ENCODE assay signal across 16 mouse cellular contexts in the genomic region with DNA sequence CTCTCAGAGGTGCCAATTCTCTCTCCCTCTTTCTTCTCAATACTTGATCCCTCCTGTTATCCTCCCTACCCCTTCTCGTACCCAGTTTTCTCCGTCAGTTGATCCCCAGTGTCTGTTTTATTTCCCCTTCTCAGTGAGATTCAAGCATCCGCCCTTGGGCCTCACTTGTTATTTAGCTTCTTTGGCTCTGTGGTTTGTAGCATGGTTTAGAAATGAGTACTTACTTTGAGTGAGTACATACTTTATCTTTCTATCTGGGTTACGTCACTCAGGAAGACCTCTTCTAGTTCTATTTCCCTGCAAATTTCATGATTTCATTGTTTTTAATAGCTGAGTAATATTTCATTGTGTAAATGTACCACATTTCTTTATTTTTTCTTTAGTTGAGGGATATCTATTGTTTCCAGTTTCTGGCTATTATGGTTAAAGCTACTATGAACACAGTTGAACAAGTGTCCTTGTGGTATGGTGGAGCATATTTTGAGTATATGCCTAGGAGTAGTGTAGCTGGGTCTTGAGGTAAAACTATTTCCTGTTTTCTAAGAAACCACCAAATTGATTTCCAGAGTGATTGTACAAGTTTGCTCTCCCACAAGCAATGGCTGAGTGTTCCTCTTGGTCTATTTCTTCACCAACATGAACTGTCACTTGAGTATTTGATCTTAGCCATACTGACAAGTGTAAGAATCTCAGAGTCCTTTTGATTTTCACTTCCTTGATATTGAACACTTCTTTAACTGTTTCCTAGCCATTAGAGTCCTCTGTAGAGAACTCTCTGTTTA. TPM values are rescaled to one million over a fixed set of nuclear protein-coding genes. Genes with fewer than 3 reads are reported as not detected.
A peak's percentile ranks its signal among the peaks of the same experiment; 100 is the strongest.
DNase-seq lines count a peak whose midpoint lies in the region; ATAC-seq lines count a peak whose summit lies in the region.
"Had no signal": no experiment of that assay in that cellular context is flagged by ENCODE, and none has a peak within 500 bp of the region (broad histone marks: within the 10 kb centered on the region; RNA-seq: fewer than 3 reads in every experiment).

No protein-coding gene starts in this region.

- 78% methylated on average over 4 of the region's 4 CpGs for WGBS in liver, embryonic 11.5 days
- 94% methylated on average over 4 of the region's 4 CpGs for WGBS in midbrain, embryonic 11.5 days

- H3K9ac ChIP-seq in liver, embryonic 11.5 days (ENCODE audit: low read depth, low read length): no peak overlapping the region
- H3K9ac ChIP-seq in midbrain, embryonic 11.5 days (ENCODE audit: low read length): no peak overlapping the region
- H3K9ac ChIP-seq: forebrain, embryonic 13.5 days; heart, embryonic 12.5 days; midbrain, embryonic 12.5 days had no signal

- ATAC-seq in CD4-positive, CD25-positive, alpha-beta regulatory T cell, adult 4 months: peak; percentile 91
- ATAC-seq in granulocyte monocyte progenitor cell, adult 5-6 weeks (replicated peaks; ENCODE audit: poor library complexity, severe bottlenecking): peak; percentile 95
- ATAC-seq in liver, embryonic 11.5 days (replicated peaks; ENCODE audit: low FRiP score): no peak
- no peak for ATAC-seq in midbrain, embryonic 11.5 days (ENCODE audit: low FRiP score)
- ATAC-seq: forebrain, embryonic 13.5 days had no signal

- peak; percentile 88 for DNase-seq in CD4-positive helper T cell, adult 2 months (ENCODE audit: low read depth, low spot score)
- peak; percentile 34 to 46 for DNase-seq in natural killer cell, adult 2 months (ENCODE audit: low spot score in 2 of 2)
- DNase-seq in liver, embryonic 11.5 days (ENCODE audit: low spot score): no peak
- no peak for DNase-seq in midbrain, embryonic 11.5 days (ENCODE audit: low spot score, missing footprints)
- no peak for DNase-seq in cerebellum, adult 8-10 months
- DNase-seq: cerebellum, postnatal 25 days; left cerebral cortex, postnatal 4 days; lung, adult 2 months; lung, postnatal 36 days; right cerebral cortex, adult 18-20 months had no signal

- no peak overlapping the region for H3K27ac ChIP-seq in liver, embryonic 11.5 days (ENCODE audit: low read depth, low read length)
- H3K27ac ChIP-seq in midbrain, embryonic 11.5 days (ENCODE audit: low read depth, low read length): no peak overlapping the region
- H3K27ac ChIP-seq: forebrain, embryonic 13.5 days; hindbrain, embryonic 10.5 days; midbrain, embryonic 12.5 days had no signal

- H3K4me1 ChIP-seq in liver, embryonic 11.5 days (replicated peaks; ENCODE audit: control insufficient read depth, insufficient read depth, low read length): no peaks in the 10 kb centered on the region
- H3K4me1 ChIP-seq in midbrain, embryonic 11.5 days (ENCODE audit: control insufficient read depth, insufficient read depth, low read length): no peaks in the 10 kb centered on the region
- H3K4me1 ChIP-seq: forebrain, embryonic 13.5 days; heart, embryonic 12.5 days; hindbrain, embryonic 10.5 days; midbrain, embryonic 12.5 days had no signal

- H3K9me3 ChIP-seq in liver, embryonic 11.5 days (ENCODE audit: control insufficient read depth, low read length): no peaks in the 10 kb centered on the region
- H3K9me3 ChIP-seq in midbrain, embryonic 11.5 days (ENCODE audit: control insufficient read depth, low read length): no peaks in the 10 kb centered on the region
- H3K9me3 ChIP-seq: forebrain, embryonic 13.5 days; heart, embryonic 12.5 days; hindbrain, embryonic 10.5 days; midbrain, embryonic 12.5 days had no signal

- H3K4me3 ChIP-seq in liver, embryonic 11.5 days (ENCODE audit: low read depth, low read length): no peak overlapping the region
- H3K4me3 ChIP-seq in midbrain, embryonic 11.5 days (ENCODE audit: low read depth, low read length): no peak overlapping the region
- H3K4me3 ChIP-seq: forebrain, embryonic 13.5 days; heart, embryonic 12.5 days; hindbrain, embryonic 10.5 days; midbrain, embryonic 12.5 days had no signal

- H3K27me3 ChIP-seq in liver, embryonic 11.5 days (replicated peaks; ENCODE audit: control insufficient read depth, insufficient read depth, low read length): no peaks in the 10 kb centered on the region
- no peaks in the 10 kb centered on the region for H3K27me3 ChIP-seq in midbrain, embryonic 11.5 days (ENCODE audit: control insufficient read depth, insufficient read depth, low read length)
- H3K27me3 ChIP-seq: forebrain, embryonic 13.5 days; heart, embryonic 12.5 days; midbrain, embryonic 12.5 days had no signal

- no peak overlapping the region for H3K4me2 ChIP-seq in liver, embryonic 11.5 days
- H3K4me2 ChIP-seq in midbrain, embryonic 11.5 days: no peak overlapping the region
- H3K4me2 ChIP-seq: forebrain, embryonic 13.5 days; heart, embryonic 12.5 days; midbrain, embryonic 12.5 days had no signal

- H3K36me3 ChIP-seq in liver, embryonic 11.5 days (ENCODE audit: control insufficient read depth, insufficient read depth, low read length): no peaks in the 10 kb centered on the region
- peaks cover 6% of the 10 kb centered on the region; the same call in 1 of the 2 replicates for H3K36me3 ChIP-seq in midbrain, embryonic 11.5 days (ENCODE audit: control insufficient read depth, insufficient read depth, low read length)

RNA-seq across cellular contexts. Expression of gene Eri2, which starts 42.3 kb away (rescaled TPM):
- polyA plus RNA-seq in CD4-positive, CD25-positive, alpha-beta regulatory T cell, adult 4 months (2017; shearing (Covaris generic)): 10 to 100 TPM; 10.5 to 10.9 TPM
- 7.7 and 12.2 TPM in 2 replicates for total RNA-seq in granulocyte monocyte progenitor cell, adult 5-6 weeks (2014; fragmentation: Nextera tagmentation)
- total RNA-seq in granulocyte monocyte progenitor cell, adult 5-6 weeks (2017): 15.0 and 16.5 TPM in 2 replicates
- polyA plus RNA-seq in liver, embryonic 11.5 days (2014; fragmentation: Nextera tagmentation; extraction: Ambion mirVana): 22.6 and 24.5 TPM in 2 replicates
- polyA plus RNA-seq in midbrain, embryonic 11.5 days (2014; fragmentation: Nextera tagmentation; extraction: Ambion mirVana): 42.6 and 45.9 TPM in 2 replicates

RNA-seq across cellular contexts. Expression of gene Rexo5, which starts 42.4 kb away (rescaled TPM):
- polyA plus RNA-seq in CD4-positive, CD25-positive, alpha-beta regulatory T cell, adult 4 months (2017; shearing (Covaris generic)): 10 to 100 TPM; 46.4 to 47.2 TPM
- 7.8 and 20.6 TPM in 2 replicates for total RNA-seq in granulocyte monocyte progenitor cell, adult 5-6 weeks (2014; fragmentation: Nextera tagmentation)
- total RNA-seq in granulocyte monocyte progenitor cell, adult 5-6 weeks (2017): 33.2 and 52.4 TPM in 2 replicates
- polyA plus RNA-seq in liver, embryonic 11.5 days (2014; fragmentation: Nextera tagmentation; extraction: Ambion mirVana): 16.3 and 19.2 TPM in 2 replicates
- 21.0 and 25.2 TPM in 2 replicates for polyA plus RNA-seq in midbrain, embryonic 11.5 days (2014; fragmentation: Nextera tagmentation; extraction: Ambion mirVana)

RNA-seq across cellular contexts. Expression of gene Lyrm1, which starts 59.5 kb away (rescaled TPM):
- 10 to 100 TPM; 17.3 to 25.6 TPM for polyA plus RNA-seq in CD4-positive, CD25-positive, alpha-beta regulatory T cell, adult 4 months (2017; shearing (Covaris generic))
- total RNA-seq in granulocyte monocyte progenitor cell, adult 5-6 weeks (2014; fragmentation: Nextera tagmentation): 6.2 and 19.4 TPM in 2 replicates
- 3.8 and 5.0 TPM in 2 replicates for total RNA-seq in granulocyte monocyte progenitor cell, adult 5-6 weeks (2017)
- polyA plus RNA-seq in liver, embryonic 11.5 days (2014; fragmentation: Nextera tagmentation; extraction: Ambion mirVana): 4.6 and 6.5 TPM in 2 replicates
- 13.1 and 14.4 TPM in 2 replicates for polyA plus RNA-seq in midbrain, embryonic 11.5 days (2014; fragmentation: Nextera tagmentation; extraction: Ambion mirVana)

RNA-seq across cellular contexts. Expression of gene Dcun1d3, which starts 59.9 kb away (rescaled TPM):
- 10 to 100 TPM in 1 of 2 experiments, 1 to 10 TPM in 1; 7.0 to 13.8 TPM for polyA plus RNA-seq in CD4-positive, CD25-positive, alpha-beta regulatory T cell, adult 4 months (2017; shearing (Covaris generic))
- 4.7 and 10.3 TPM in 2 replicates for total RNA-seq in granulocyte monocyte progenitor cell, adult 5-6 weeks (2014; fragmentation: Nextera tagmentation)
- total RNA-seq in granulocyte monocyte progenitor cell, adult 5-6 weeks (2017): 4.0 and 9.7 TPM in 2 replicates
- 3.1 and 3.4 TPM in 2 replicates for polyA plus RNA-seq in liver, embryonic 11.5 days (2014; fragmentation: Nextera tagmentation; extraction: Ambion mirVana)
- 10.5 and 11.1 TPM in 2 replicates for polyA plus RNA-seq in midbrain, embryonic 11.5 days (2014; fragmentation: Nextera tagmentation; extraction: Ambion mirVana)

Comparison
In these comparisons a context has a peak if more than half of its experiments do, and no peak if none do; other contexts are left out.
1. DNase-seq: peak in CD4-positive helper T cell, adult 2 months (single experiment) and natural killer cell, adult 2 months (2 of 2); none in liver, embryonic 11.5 days (single experiment), midbrain, embryonic 11.5 days (single experiment) and cerebellum, adult 8-10 months (single experiment).
2. ATAC-seq: peak in CD4-positive, CD25-positive, alpha-beta regulatory T cell, adult 4 months (single experiment) and granulocyte monocyte progenitor cell, adult 5-6 weeks (single experiment); none in liver, embryonic 11.5 days (single experiment) and midbrain, embryonic 11.5 days (single experiment).